Mouse (Mus musculus): Measurements from ENCODE around the gene Btn1a1.

Btn1a1 gene

GRCm38 (mm10) chr13:23436861-23437822 lies 28.6 kb downstream of the Btn1a1 start:
- peak; percentile 63 for DNase-seq

GRCm38 (mm10) chr13:23436231-23436661 lies 29.5 kb downstream of the Btn1a1 start:
- peak; percentile 61 for DNase-seq

GRCm38 (mm10) chr13:23435676-23436075 lies 30.0 kb downstream of the Btn1a1 start:
- no peak for DNase-seq

- no peak for DNase-seq
These were observed 30.5 kb downstream of the Btn1a1 start for GRCm38 (mm10) chr13:23435241-23435640.

GRCm38 (mm10) chr13:23434426-23434825 lies 31.3 kb downstream of the Btn1a1 start:
- no peak for DNase-seq

GRCm38 (mm10) chr13:23433801-23434200 lies 31.9 kb downstream of the Btn1a1 start:
- no peak for DNase-seq

- no peak for DNase-seq
These were observed 32.5 kb downstream of the Btn1a1 start for GRCm38 (mm10) chr13:23433206-23433605.

GRCm38 (mm10) chr13:23432562-23433201 lies 33.0 kb downstream of the Btn1a1 start:
- DNase-seq: peak; percentile 96

GRCm38 (mm10) chr13:23431351-23431771 lies 34.3 kb downstream of the Btn1a1 start:
- peak; percentile 84 for DNase-seq

- peak; percentile 74 for DNase-seq
These were observed 35.0 kb downstream of the Btn1a1 start for GRCm38 (mm10) chr13:23430734-23431133.

- DNase-seq: no peak
These were observed 35.8 kb downstream of the Btn1a1 start for GRCm38 (mm10) chr13:23429771-23430380.

- no peak for DNase-seq
These were observed 37.3 kb downstream of the Btn1a1 start for GRCm38 (mm10) chr13:23428166-23428993.

GRCm38 (mm10) chr13:23427401-23427910 lies 38.2 kb downstream of the Btn1a1 start:
- DNase-seq: no peak

GRCm38 (mm10) chr13:23426922-23427321 lies 38.8 kb downstream of the Btn1a1 start:
- no peak for DNase-seq

- no peak for DNase-seq
These were observed 39.4 kb downstream of the Btn1a1 start for GRCm38 (mm10) chr13:23426335-23426734.

GRCm38 (mm10) chr13:23425505-23425904 lies 40.2 kb downstream of the Btn1a1 start:
- DNase-seq: peak; percentile 74

GRCm38 (mm10) chr13:23424494-23425325 lies 41.0 kb downstream of the Btn1a1 start:
- DNase-seq: peak; percentile 86

- no peak for DNase-seq
These were observed 41.7 kb downstream of the Btn1a1 start for GRCm38 (mm10) chr13:23424052-23424380.

- DNase-seq: peak; percentile 93
These were observed 42.2 kb downstream of the Btn1a1 start, which contains the start of gene Abt1 for GRCm38 (mm10) chr13:23423286-23424051. Abt1 (minus strand) TSS chr13:23423866.

GRCm38 (mm10) chr13:23422351-23422750 lies 43.4 kb downstream of the Btn1a1 start:
- no peak for DNase-seq

All from cerebellum, adult 8-10 months (tissue).